Mouse (Mus musculus): ENCODE results near the gene Slc50a1. TPM values are rescaled to one million over a fixed set of nuclear protein-coding genes. Genes with fewer than 3 reads are reported as not detected.

The Slc50a1 gene
- total and polyA plus RNA-seq, 3 experiments: 22.5 to 45.9 TPM; not detected in 1

- TF ChIP-seq TBP (IDR thresholded peaks at IDR 0.05; ENCODE audit: low read depth, low read length) (no peak), CHD1 (IDR thresholded peaks at IDR 0.05; ENCODE audit: low read depth, low read length) (no peak), KAT2A (conservative IDR thresholded peaks at IDR 0.05; ENCODE audit: low read depth, low read length) (no peak), MYB (IDR thresholded peaks at IDR 0.05; ENCODE audit: low read depth, low read length) (no peak), JUND (IDR thresholded peaks at IDR 0.05; ENCODE audit: low read depth, low read length) (no peak), SIN3A (IDR thresholded peaks at IDR 0.05; ENCODE audit: low read length) (no peak), MEF2A (IDR thresholded peaks at IDR 0.05; ENCODE audit: extremely low read depth, insufficient replicate concordance, low read depth, low read length, poor library complexity, severe bottlenecking) (no peak), BHLHE40 (IDR thresholded peaks at IDR 0.05; ENCODE audit: borderline replicate concordance, low read depth, low read length) (0 out of 2 replicates have a peak, but pooled peaks have one; percentile 23), E2F4 (IDR thresholded peaks at IDR 0.05; ENCODE audit: borderline replicate concordance, low read depth, low read length) (no peak), TAL1 (IDR thresholded peaks at IDR 0.05; ENCODE audit: low read length) (no peak), MAZ (IDR thresholded peaks at IDR 0.05; ENCODE audit: low read depth, low read length) (peak; percentile 65; the same call in 1 of the 2 replicates), HCFC1 (IDR thresholded peaks at IDR 0.05; ENCODE audit: low read depth, low read length) (0 out of 2 replicates have a peak, but pooled peaks have one; percentile 26), NRF1 (IDR thresholded peaks at IDR 0.05; ENCODE audit: insufficient read depth, low read depth, low read length, poor library complexity, severe bottlenecking) (0 out of 2 replicates have a peak, but pooled peaks have one; percentile 11), POLR2AphosphoS5 (IDR thresholded peaks at IDR 0.05; ENCODE audit: borderline replicate concordance, low read depth, low read length) (no peak), MAX (IDR thresholded peaks at IDR 0.05; ENCODE audit: low read length) (no peak), EP300 (IDR thresholded peaks at IDR 0.05; ENCODE audit: low read depth in 1 of 2, low read length in 2 of 2) (no peak), RCOR1 (IDR thresholded peaks at IDR 0.05; ENCODE audit: low read depth, low read length) (no peak), TCF12 (IDR thresholded peaks at IDR 0.05; ENCODE audit: low read depth, low read length) (no peak), ZNF384 (IDR thresholded peaks at IDR 0.05; ENCODE audit: low read depth, low read length) (no peak), SMC3 (IDR thresholded peaks at IDR 0.05; ENCODE audit: low read depth, low read length) (peak; percentile 68)
Measured at GRCm38 (mm10) chr3:89315195-89315929, 45.0 kb upstream of the Slc50a1 start (continued).

GRCm38 (mm10) chr3:89314791-89315190, 44.4 kb upstream of the Slc50a1 start:
- Histone ChIP-seq H3K4me3 (ENCODE audit: control insufficient read depth in 1 of 2, insufficient read depth in 1 of 2, low read depth in 2 of 2, low read length in 2 of 2) (no peak overlapping the region), H3K27me3 (ENCODE audit: control insufficient read depth in 1 of 2, insufficient read depth in 2 of 2, low read length in 2 of 2) (peaks cover 12 to 39% of the 10 kb centered on the region in 2 experiments), H3K4me1 (ENCODE audit: control insufficient read depth in 1 of 2, insufficient read depth in 2 of 2, low read length in 2 of 2) (no peaks in the 10 kb centered on the region; a peak in 1 of 4 replicates), H3K36me3 (ENCODE audit: control insufficient read depth in 1 of 2, insufficient read depth in 2 of 2, low read length in 2 of 2) (no peaks in the 10 kb centered on the region), H3K79me2 (ENCODE audit: control insufficient read depth, insufficient read depth, low read length, poor library complexity) (no peaks in the 10 kb centered on the region), H3K9me3 (replicated peaks; ENCODE audit: insufficient read depth, low read length) (no peaks in the 10 kb centered on the region), H3K9ac (ENCODE audit: control insufficient read depth, low read depth, low read length, poor library complexity, severe bottlenecking) (no peak overlapping the region), H3K27ac (ENCODE audit: control insufficient read depth, low read depth, low read length) (no peak overlapping the region)
- TF ChIP-seq TCF12 (IDR thresholded peaks at IDR 0.05; ENCODE audit: low read depth, low read length): no peak
- TF ChIP-seq MAZ (IDR thresholded peaks at IDR 0.05; ENCODE audit: low read depth, low read length): no peak
- TF ChIP-seq RAD21 (IDR thresholded peaks at IDR 0.05; ENCODE audit: low read depth, low read length): no peak
- no peak for TF ChIP-seq MEF2A (IDR thresholded peaks at IDR 0.05; ENCODE audit: extremely low read depth, insufficient replicate concordance, low read depth, low read length, poor library complexity, severe bottlenecking)
- TF ChIP-seq ZKSCAN1 (IDR thresholded peaks at IDR 0.05; ENCODE audit: low read depth, low read length): no peak
- TF ChIP-seq EP300 (IDR thresholded peaks at IDR 0.05; ENCODE audit: low read depth in 1 of 2, low read length in 2 of 2): no peak
- TF ChIP-seq JUND (IDR thresholded peaks at IDR 0.05; ENCODE audit: low read depth, low read length): no peak
- TF ChIP-seq ELF1 (IDR thresholded peaks at IDR 0.05; ENCODE audit: low read depth, low read length): no peak
- TF ChIP-seq HCFC1 (IDR thresholded peaks at IDR 0.05; ENCODE audit: low read depth, low read length): no peak
- TF ChIP-seq SMC3 (IDR thresholded peaks at IDR 0.05; ENCODE audit: low read depth, low read length): no peak
- no peak for DNase-seq (ENCODE audit: low read depth, low spot score)

All from MEL (cell line).